Mouse (Mus musculus): ENCODE results near the gene Hoxb1. TPM values are rescaled to one million over a fixed set of nuclear protein-coding genes. Genes with fewer than 3 reads are reported as not detected.

Gene Hoxb1
- polyA plus RNA-seq, 1 experiment from 2014 or later = 0.13 TPM

MicroRNAs encoded within 50 kb of the gene (microRNA counts, 519-probe panel; counts per million panel counts)
- 2,755 counts per million, percentile 60 among the panel's probes with 10 or more counts for microRNA mmu-miR-10a

Small RNAs within 50 kb of the gene (microRNA-seq; reads per million reads assigned to microRNA genes)
- 2,832 reads per million, percentile 85 among the genes with 10 or more reads in this experiment for gene Mir10a (ENCODE audit: borderline number of aligned reads)

Other genes starting within 250 kb of the Hoxb1 start
- 0.30 and 0.96 TPM in 2 replicates for gene Ttll6, start 232.0 kb upstream of the Hoxb1 start, polyA plus RNA-seq (2014; fragmentation: Nextera tagmentation; extraction: Ambion mirVana)
- not detected in 2 replicates for gene Hoxb13, start 171.4 kb upstream of the Hoxb1 start, polyA plus RNA-seq (2014; fragmentation: Nextera tagmentation; extraction: Ambion mirVana)
- 0.10 TPM in 1 of 2 replicates, not detected in the other for gene Hoxb9, start 94.3 kb upstream of the Hoxb1 start, polyA plus RNA-seq (2014; fragmentation: Nextera tagmentation; extraction: Ambion mirVana)
- gene Hoxb8, start 83.8 kb upstream of the Hoxb1 start, polyA plus RNA-seq (2014; fragmentation: Nextera tagmentation; extraction: Ambion mirVana) = not detected in 2 replicates
- gene Hoxb7, start 79.1 kb upstream of the Hoxb1 start, polyA plus RNA-seq (2014; fragmentation: Nextera tagmentation; extraction: Ambion mirVana) = 0.39 and 0.42 TPM in 2 replicates
- 0.22 and 0.97 TPM in 2 replicates for gene Hoxb6, start 73.3 kb upstream of the Hoxb1 start, polyA plus RNA-seq (2014; fragmentation: Nextera tagmentation; extraction: Ambion mirVana)
- 1.8 and 2.4 TPM in 2 replicates for gene Hoxb5, start 62.4 kb upstream of the Hoxb1 start, polyA plus RNA-seq (2014; fragmentation: Nextera tagmentation; extraction: Ambion mirVana)
- 0.62 and 0.70 TPM in 2 replicates for gene Hoxb4, start 47.5 kb upstream of the Hoxb1 start, polyA plus RNA-seq (2014; fragmentation: Nextera tagmentation; extraction: Ambion mirVana)
- gene Hoxb3, start 42.4 kb upstream of the Hoxb1 start, polyA plus RNA-seq (2014; fragmentation: Nextera tagmentation; extraction: Ambion mirVana) = 0.81 and 1.1 TPM in 2 replicates
- 7.5 and 8.9 TPM in 2 replicates for gene Hoxb2, start 15.2 kb upstream of the Hoxb1 start, polyA plus RNA-seq (2014; fragmentation: Nextera tagmentation; extraction: Ambion mirVana)
- 1.5 and 2.3 TPM in 2 replicates for gene Skap1, start 98.8 kb downstream of the Hoxb1 start, polyA plus RNA-seq (2014; fragmentation: Nextera tagmentation; extraction: Ambion mirVana)

Measured in embryonic facial prominence, embryonic 14.5 days (tissue).